Mouse (Mus musculus) adrenal gland, adult 18-20 months (tissue): Measurements from ENCODE around the gene 1700037C18Rik. TPM values are rescaled to one million over a fixed set of nuclear protein-coding genes. Genes with fewer than 3 reads are reported as not detected.
A peak's percentile ranks its signal among the peaks of the same experiment; 100 is the strongest.

Experiments used
- DNase-seq, 2 experiments: peaks; one replicate each; pipeline ENCODE4 v3.0.0; 2021 to 2022; ENCODE audit warnings: low spot score in 2 of 2
- microRNA-seq, 2 experiments: library from miRNA; unstranded; fragments of <30 nt; microRNA quantifications; one replicate each; pipeline ENCODE4 v1.2.0; 2021; ENCODE audit warnings: borderline number of aligned reads in 2 of 2
- total RNA-seq, 2 experiments: library from RNA; stranded (reverse); gene quantifications; 1 replicate in 1 of 2; 2 replicates in 1 of 2; pipeline ENCODE4 v1.2.3; 2021

Gene 1700037C18Rik
- total RNA-seq, 2 experiments from 2014 or later = 3.7 to 3.8 TPM

DNA sequence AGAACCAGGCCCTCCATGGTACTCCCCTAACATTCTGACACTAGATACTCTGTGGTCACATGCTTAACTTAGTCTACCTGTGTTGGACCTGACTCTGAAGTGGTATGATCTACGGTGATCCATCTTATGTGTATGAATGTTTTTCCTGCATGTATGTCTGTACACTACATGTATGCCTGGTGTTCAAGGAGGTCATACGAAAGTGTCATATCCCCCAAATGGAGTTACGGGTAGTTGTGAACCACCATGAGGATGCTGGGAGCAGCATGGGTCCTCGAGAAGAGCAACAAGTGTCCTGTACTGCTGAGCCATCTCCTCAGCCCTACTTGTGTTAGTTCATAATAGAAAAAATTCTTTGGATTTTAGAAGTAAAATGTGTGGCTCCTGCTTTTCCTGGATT lies 32.1 kb downstream of the 1700037C18Rik start:
- no peak for DNase-seq

DNA sequence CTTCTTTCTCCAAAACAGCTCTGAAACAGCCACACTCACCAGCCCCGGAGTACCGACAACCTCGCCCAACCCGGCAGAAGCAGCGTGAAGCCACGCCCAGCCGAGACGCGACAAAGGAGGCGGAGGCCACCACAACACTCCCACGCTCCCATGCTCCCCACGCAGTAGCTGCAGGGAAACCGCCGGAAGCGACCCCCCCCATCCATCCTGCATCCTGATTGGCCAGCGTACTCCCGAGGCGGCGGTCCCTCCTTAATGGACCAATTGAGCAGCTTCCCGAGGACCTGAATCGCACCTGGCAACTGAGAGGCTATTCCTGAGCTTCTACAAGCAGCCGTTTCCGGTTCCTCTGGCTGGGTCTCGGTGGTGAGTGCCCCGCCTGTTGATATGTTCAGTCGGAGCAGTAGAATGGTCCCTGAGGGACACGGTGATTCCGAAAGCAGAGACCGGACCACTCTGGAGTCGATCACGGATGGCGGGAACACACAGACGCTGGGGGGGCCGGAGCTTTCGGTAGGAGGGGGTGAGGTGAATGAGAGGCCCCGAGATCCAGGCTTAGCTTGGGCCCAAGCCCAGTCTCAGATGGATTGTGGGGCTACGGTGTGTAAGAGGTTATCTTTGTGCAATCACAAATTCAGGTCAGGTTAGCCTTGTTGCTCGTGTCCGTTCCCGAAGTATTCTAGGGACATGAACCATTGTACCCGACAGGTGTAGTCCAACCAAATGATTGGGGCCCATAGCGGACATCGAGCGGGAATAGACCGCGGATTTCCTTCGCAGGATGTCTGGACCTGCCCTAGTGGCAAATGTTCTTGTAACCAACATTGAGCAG lies 36.1 kb downstream of the 1700037C18Rik start, which contains the start of gene Naa60:
Gene Naa60 (plus strand): TSS at position 160 of the 832 bp plus-strand sequence.
- DNase-seq = peak; percentile 82 to 88

DNA sequence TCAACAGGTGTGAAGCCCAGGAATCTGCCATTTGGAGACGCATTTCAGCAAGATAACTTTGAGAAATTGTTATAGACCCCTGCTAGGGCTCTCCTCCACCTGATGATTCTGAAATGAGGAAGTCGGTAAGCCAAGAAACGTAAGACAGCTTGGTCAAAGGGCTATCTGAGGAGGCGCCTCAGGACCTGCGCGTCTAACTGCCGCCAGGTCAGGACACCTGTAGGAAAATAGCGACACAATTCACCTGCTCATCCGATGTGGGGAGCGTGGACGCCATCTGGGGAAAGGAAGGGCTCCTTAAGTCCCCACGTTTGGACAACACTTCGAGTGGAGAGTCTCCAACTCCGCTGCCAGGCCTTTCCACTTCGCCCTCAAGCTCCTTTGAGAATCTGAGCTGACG lies 36.7 kb downstream of the 1700037C18Rik start:
- DNase-seq = no peak

DNA sequence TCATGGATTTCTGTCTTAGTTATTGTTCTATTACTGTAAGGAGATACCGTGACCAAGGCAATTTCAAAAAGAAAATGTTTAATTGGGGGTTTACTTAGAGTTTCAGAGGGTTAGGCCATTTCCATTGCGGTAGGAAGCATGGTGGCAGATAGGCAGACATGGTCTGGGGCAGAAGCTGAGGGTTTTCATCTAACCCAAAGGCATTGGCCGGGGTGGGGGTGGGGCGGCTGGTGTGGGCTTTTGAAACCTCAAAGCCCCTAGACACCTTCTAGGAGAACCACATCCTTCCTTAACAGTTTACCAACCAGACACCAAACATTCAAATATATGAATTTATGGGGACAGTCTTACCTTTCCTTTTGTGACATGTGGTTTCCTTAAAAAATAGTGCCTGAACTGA lies 49.2 kb downstream of the 1700037C18Rik start:
- DNase-seq = no peak

DNA sequence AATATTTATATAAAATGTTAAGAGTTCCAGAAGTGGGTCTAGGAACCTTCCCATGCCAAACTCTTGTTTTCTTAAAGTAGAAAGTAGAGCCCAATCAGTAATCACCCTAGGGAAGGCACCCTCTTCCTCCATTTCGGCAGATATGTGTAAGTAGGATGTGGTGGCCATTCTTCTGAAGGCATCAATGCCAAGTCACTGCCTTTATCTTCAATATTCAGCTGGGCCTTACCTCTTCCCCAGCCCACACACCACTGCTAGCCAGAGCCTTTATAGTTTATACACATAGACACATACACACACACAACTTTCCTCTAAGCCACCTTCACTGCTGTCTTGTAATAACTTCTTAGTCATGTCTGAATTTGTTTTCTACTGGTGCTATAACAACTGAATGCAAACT lies 52.7 kb downstream of the 1700037C18Rik start:
- DNase-seq = no peak

DNA sequence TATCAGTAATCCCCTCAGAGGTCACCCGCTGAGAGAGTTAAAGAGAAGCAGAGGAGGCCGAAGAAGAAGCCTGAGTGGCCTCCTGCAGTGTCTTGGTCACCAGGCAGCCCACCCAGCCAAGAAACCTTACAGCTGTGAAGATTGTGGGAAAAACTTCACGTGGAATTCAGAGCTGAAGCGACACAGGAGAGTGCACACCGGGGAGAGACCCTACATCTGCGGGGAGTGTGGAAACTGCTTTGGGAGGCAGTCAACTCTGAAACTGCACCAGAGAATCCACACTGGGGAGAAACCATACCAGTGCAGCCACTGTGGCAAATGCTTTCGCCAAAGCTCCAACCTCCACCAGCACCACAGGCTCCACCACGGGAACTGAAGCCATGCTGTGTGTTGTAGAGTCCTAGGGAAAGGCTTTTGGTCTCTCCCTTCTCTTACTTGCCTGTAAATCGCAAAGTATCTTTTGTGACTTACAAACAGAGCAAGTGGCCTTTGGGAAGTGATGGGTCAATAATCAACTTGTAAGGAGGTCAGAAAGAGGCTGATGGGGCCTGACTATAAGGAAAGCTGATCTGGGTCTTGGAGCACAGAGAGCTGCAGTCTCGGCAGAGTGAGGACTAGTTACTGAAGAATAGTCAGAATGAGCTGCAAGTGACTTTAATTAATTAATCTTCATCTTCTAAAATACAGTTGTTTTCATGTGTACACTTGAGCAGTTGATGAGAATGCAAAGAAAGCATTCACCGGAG lies 53.9 kb downstream of the 1700037C18Rik start:
- DNase-seq = no peak

DNA sequence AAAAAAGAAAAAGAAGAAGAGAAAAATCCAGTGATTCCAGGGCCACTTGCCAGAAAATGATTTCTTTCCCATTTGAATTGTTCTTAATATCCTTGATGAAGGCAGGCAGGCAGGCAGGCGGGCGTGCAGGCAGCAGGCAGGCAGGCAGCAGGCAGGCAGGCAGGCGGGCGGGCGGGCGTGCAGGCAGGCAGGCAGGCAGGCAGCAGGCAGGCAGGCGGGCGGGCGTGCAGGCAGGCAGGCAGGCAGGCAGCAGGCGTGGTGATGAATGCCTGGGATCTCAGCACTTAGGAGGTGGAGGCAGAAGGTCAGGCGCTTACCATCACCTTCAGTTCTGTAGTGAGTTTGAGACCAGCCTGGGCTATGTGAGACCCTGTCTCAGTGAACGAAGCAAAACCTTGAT lies 55.9 kb downstream of the 1700037C18Rik start:
- DNase-seq = no peak

DNA sequence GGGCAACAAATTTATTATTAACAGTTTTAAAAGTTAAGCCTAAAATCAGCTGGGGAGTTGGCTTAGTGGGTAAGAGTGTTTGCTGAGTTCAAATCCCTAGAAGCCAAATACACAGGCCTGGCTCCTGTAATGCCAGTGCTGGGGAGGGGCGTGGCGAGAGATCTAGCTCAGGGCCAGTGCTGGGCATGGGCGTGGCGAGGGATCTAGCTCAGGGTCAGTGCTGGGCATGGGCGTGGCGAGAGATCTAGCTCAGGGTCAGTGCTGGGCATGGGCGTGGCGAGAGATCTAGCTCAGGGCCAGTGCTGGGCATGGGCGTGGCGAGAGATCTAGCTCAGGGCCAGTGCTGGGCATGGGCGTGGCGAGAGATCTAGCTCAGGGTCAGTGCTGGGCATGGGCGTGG lies 57.2 kb downstream of the 1700037C18Rik start:
- DNase-seq = peak in 1 of 2 experiments; percentile 57

DNA sequence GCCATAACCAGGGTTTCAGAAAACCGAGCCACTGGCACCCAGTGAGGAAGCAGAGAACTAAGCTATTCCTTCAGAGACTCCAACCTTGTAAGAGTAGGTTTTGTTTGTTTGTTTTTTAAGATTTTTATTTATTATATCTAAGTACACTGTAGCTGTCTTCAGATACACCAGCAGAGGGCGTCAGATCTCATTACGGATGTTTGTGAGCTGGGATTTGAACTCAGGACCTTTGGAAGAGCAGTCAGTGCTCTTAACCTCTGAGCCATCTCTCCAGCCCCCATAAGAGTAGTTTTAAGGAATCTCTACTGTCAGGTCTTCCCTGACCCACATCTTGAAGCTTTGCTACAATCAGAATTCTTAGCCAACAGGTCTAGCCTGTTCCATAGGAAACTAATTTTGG lies 60.1 kb downstream of the 1700037C18Rik start:
- no peak for DNase-seq

DNA sequence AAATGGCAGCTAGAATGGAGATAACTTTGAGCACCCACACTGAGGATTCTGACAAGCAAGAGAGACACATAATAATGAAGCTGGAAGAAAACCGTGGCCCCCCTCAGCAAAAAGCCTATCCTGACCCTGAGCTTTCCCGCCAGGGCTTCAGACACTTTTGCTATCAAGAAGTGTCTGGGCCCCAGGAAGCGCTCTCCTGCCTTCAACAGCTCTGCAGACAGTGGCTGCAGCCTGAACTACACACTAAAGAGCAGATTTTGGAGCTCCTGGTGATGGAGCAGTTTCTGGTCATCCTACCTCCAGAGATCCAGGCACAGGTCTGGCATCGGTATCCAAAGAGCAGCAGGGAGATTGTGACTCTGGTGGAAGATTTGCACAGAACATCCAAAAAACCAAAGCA lies 60.6 kb downstream of the 1700037C18Rik start:
- DNase-seq = no peak

DNA sequence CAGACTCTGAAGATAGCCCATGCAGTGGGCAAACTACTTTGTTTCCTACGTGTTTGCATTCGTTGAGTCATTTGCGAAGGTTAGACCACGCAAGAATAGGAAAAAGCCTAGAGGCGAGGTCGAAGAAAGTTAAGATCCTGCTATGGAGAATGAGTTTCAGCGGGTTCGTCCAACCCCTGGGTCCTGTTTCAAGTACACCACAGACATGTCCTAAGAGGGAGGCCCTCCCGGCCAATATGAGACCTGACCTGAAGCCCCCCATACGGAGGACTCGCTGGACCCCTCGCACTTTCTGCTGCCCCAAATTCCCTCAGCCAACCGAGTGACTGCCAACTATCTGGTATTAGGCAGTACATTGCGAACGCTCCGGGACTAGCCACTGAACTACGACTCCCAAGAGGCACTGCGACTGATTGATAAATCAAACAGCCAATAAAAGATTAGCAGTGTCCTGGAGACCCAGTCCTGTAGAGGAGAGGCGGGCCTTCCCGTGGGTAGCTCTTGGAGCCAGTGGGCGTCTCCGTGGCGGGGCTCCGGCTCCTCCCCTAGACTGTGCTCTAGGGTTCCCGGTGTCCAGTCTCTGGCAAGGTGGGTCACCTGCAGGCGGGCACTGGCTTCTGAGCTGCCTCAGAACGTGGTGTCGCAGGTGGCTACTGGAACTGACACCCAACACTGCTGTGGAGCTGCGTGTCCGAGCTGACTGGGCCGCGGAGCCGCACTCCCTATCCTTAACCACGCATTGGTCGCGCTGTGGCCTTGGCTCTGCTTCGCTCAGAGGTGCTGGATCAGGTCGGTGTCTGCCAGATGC lies 61.6 kb downstream of the 1700037C18Rik start, which contains the start of gene Zfp174:
Gene Zfp174 (plus strand): TSS at position 558 of the 808 bp plus-strand sequence.
- peak; percentile 83 to 91 for DNase-seq

Small RNAs within 50 kb of the gene (microRNA-seq; reads per million reads assigned to microRNA genes)
- 0 reads per million in 2 experiments for gene Gm23493

Other genes with a start within 250 kb of the 1700037C18Rik start
- gene Mefv, start 190.6 kb downstream of the 1700037C18Rik start, total RNA-seq = not detected
- 10 to 100 TPM; 21.6 to 23.0 TPM for gene Zfp263, start 164.6 kb downstream of the 1700037C18Rik start, total RNA-seq
- not detected for gene Olfr15, start 77.8 kb downstream of the 1700037C18Rik start, total RNA-seq
- gene Zfp174, start 61.4 kb downstream of the 1700037C18Rik start, total RNA-seq = 10 to 100 TPM in 1 of 2 experiments, 1 to 10 TPM in 1; 2.0 to 15.0 TPM
- gene Naa60, start 36.3 kb downstream of the 1700037C18Rik start, total RNA-seq = 10 to 100 TPM; 63.9 to 94.4 TPM
- gene Zfp597, start 24.1 kb downstream of the 1700037C18Rik start, total RNA-seq = 10 to 100 TPM; 15.1 to 25.1 TPM
- gene Gm20695, start 24.0 kb downstream of the 1700037C18Rik start, total RNA-seq = 1 to 10 TPM; 1.1 to 1.4 TPM
- 10 to 100 TPM; 12.0 to 16.4 TPM for gene Cluap1, start 112 bp upstream of the 1700037C18Rik start, total RNA-seq
- gene Nlrc3, start 67.9 kb upstream of the 1700037C18Rik start, total RNA-seq = 1 to 10 TPM; 2.4 to 2.6 TPM
- gene Slx4, start 95.1 kb upstream of the 1700037C18Rik start, total RNA-seq = 10 to 100 TPM; 21.7 to 36.3 TPM
- gene Dnase1, start 128.3 kb upstream of the 1700037C18Rik start, total RNA-seq = 1 to 10 TPM in 1 of 2 experiments, not detected in 1; 1.5 TPM
- 100 to 1,000 TPM; 197 to 233 TPM for gene Trap1, start 169.1 kb upstream of the 1700037C18Rik start, total RNA-seq